Mouse (Mus musculus) hindbrain, postnatal 0 days (tissue): ENCODE results near the gene Cbx2. TPM values are rescaled to one million over a fixed set of nuclear protein-coding genes. Genes with fewer than 3 reads are reported as not detected.

Source experiments
- ATAC-seq: fragments of 200-750 bp; cut with Nextera tagmentation; 2 replicates; pipeline ENCODE4 v1.8.0; 2017; ENCODE audit warnings: mild to moderate bottlenecking, moderate TSS enrichment, moderate library complexity
- DNase-seq: peaks from one replicate; pipeline ENCODE4 v3.0.0-alpha.2; 2015; ENCODE audit warnings: low spot score
- H3K27ac ChIP-seq: fragments of 300-500 bp; sonication (generic); 2 replicates; pipeline ENCODE4 v1.5.1; 2014; ENCODE audit warnings: mild to moderate bottlenecking
- H3K27me3 ChIP-seq: fragments of 300-500 bp; sonication (generic); 2 replicates; pipeline ENCODE4 v1.6.1; 2014; ENCODE audit warnings: low read length, mixed read lengths; ENCODE audit not compliant: insufficient read depth
- H3K36me3 ChIP-seq: fragments of 300-500 bp; sonication (generic); 2 replicates; pipeline ENCODE4 v1.6.1; 2014; ENCODE audit warnings: low read length, mixed read lengths; ENCODE audit not compliant: insufficient read depth
- H3K4me1 ChIP-seq: fragments of 300-500 bp; sonication (generic); 2 replicates; pipeline ENCODE4 v1.6.1; 2014; ENCODE audit warnings: antibody characterized with exemption, low read length, mixed read lengths; ENCODE audit not compliant: insufficient read depth
- H3K4me2 ChIP-seq: fragments of 300-500 bp; sonication (generic); 2 replicates; pipeline ENCODE4 v1.6.1; 2014; ENCODE audit warnings: low read depth, mild to moderate bottlenecking, low read length, moderate library complexity, mixed read lengths
- H3K4me3 ChIP-seq: fragments of 300-500 bp; sonication (generic); 2 replicates; pipeline ENCODE4 v1.5.1; 2014; ENCODE audit warnings: low read length
- H3K9ac ChIP-seq: fragments of 300-500 bp; sonication (generic); replicated peaks from 2 replicates; pipeline ENCODE4 v1.6.1; 2014; ENCODE audit warnings: mild to moderate bottlenecking, low read length, moderate library complexity, mixed read lengths
- H3K9me3 ChIP-seq: fragments of 300-500 bp; sonication (generic); 2 replicates; pipeline ENCODE4 v1.6.1; 2016; ENCODE audit warnings: low read length, mixed read lengths
- CTCF ChIP-seq: IDR thresholded peaks from 2 replicates; pipeline ENCODE4 v1.5.1; 2016; ENCODE audit warnings: antibody characterized with exemption, control low read depth, low read depth
- WGBS: fragments of 180-500 bp; shearing (Covaris S2); extraction: QIAGEN DNeasy Blood & Tissue Kit; methylation state at CpG from one replicate; pipeline ENCODE4 v1.1.7; 2014; 5-methylcytosine and 5-hydroxymethylcytosine counted together
- polyA plus RNA-seq: library from polyadenylated mRNA; unstranded; fragments of >200 nt; fragmentation: Nextera tagmentation; extraction: Ambion mirVana; gene quantifications from 2 replicates; pipeline ENCODE4 v1.2.1, GENCODE M21; 2015
- total RNA-seq: library from RNA; depleted of rRNA; stranded (reverse); fragments of >200 nt; gene quantifications from 2 replicates; pipeline ENCODE4 v1.2.3, GENCODE M21; 2014; rRNA removed

The Cbx2 gene
- total and polyA plus RNA-seq, 2 experiments from 2014 or later = 7.4 to 14.6 TPM

GRCm38 (mm10) chr11:119080461-119081147 lies 57.8 kb downstream of the Cbx2 start:
- peaks cover 36% of the 10 kb centered on the region for H3K4me1 ChIP-seq
- 48% methylated on average over 33 of the region's 33 CpGs for WGBS

More at GRCm38 (mm10) chr11:119080461-119081147, 57.8 kb downstream of the Cbx2 start:
- DNase-seq (no peak), ATAC-seq (no peak)
- no peak overlapping the region for H3K27ac ChIP-seq
- 0 out of 2 replicates have a peak, but pooled peaks cover 3% of the 10 kb centered on the region for H3K27me3 ChIP-seq
- H3K4me2 ChIP-seq = peak overlapping the region; percentile 24
- no peak overlapping the region; the same call in 1 of the 2 replicates for H3K9ac ChIP-seq
- H3K4me3 ChIP-seq = peak overlapping the region; percentile 13; the same call in 1 of the 2 replicates
- no peaks in the 10 kb centered on the region for H3K9me3 ChIP-seq
- TF ChIP-seq CTCF = no peak
- H3K36me3 ChIP-seq = peaks cover 18% of the 10 kb centered on the region

Other genes with a start within 250 kb of the Cbx2 start
- gene Rbfox3, start 111.4 kb upstream of the Cbx2 start, total RNA-seq = 50.0 and 52.6 TPM in 2 replicates
- 75.5 and 76.8 TPM in 2 replicates for gene Rbfox3, start 111.4 kb upstream of the Cbx2 start, polyA plus RNA-seq
- gene Enpp7, start 34.8 kb upstream of the Cbx2 start, total RNA-seq = not detected in 2 replicates
- gene Enpp7, start 34.8 kb upstream of the Cbx2 start, polyA plus RNA-seq = not detected in 2 replicates
- 10.0 and 11.4 TPM in 2 replicates for gene Cbx8, start 18.0 kb downstream of the Cbx2 start, total RNA-seq
- gene Cbx8, start 18.0 kb downstream of the Cbx2 start, polyA plus RNA-seq = 6.5 and 7.6 TPM in 2 replicates
- gene Cbx4, start 63.3 kb downstream of the Cbx2 start, total RNA-seq = 33.6 and 41.3 TPM in 2 replicates
- 22.4 and 23.7 TPM in 2 replicates for gene Cbx4, start 63.3 kb downstream of the Cbx2 start, polyA plus RNA-seq
- gene Tbc1d16, start 205.5 kb downstream of the Cbx2 start, total RNA-seq = 161 and 182 TPM in 2 replicates
- gene Tbc1d16, start 205.5 kb downstream of the Cbx2 start, polyA plus RNA-seq = 42.1 and 43.9 TPM in 2 replicates
- 11.5 and 12.5 TPM in 2 replicates for gene Ccdc40, start 205.6 kb downstream of the Cbx2 start, total RNA-seq
- 9.7 and 10.3 TPM in 2 replicates for gene Ccdc40, start 205.6 kb downstream of the Cbx2 start, polyA plus RNA-seq
- 223 and 230 TPM in 2 replicates for gene Gaa, start 244.9 kb downstream of the Cbx2 start, total RNA-seq
- gene Gaa, start 244.9 kb downstream of the Cbx2 start, polyA plus RNA-seq = 123 and 128 TPM in 2 replicates